Mouse (Mus musculus) CH12.LX (cell line): ENCODE results near the gene Lpcat1.

Source experiments
- CTCF ChIP-seq, 2 experiments: IDR thresholded peaks in 1 of 2; conservative IDR thresholded peaks in 1 of 2; 2 replicates each; pipeline ENCODE4 v1.5.1; 2011 to 2012; ENCODE audit warnings: low read depth in 2 of 2, low read length in 2 of 2, improper control_type of control experiment in 1 of 2, inconsistent platforms in 1 of 2, mild to moderate bottlenecking in 1 of 2, moderate library complexity in 1 of 2
- EP300 ChIP-seq: IDR thresholded peaks from 2 replicates; pipeline ENCODE4 v1.6.1; 2011; ENCODE audit warnings: low read length, improper control_type of control experiment
- ETS1 ChIP-seq: conservative IDR thresholded peaks from 2 replicates; pipeline ENCODE4 v1.6.1; 2012; ENCODE audit warnings: low read depth, mild to moderate bottlenecking, inconsistent platforms, low read length, improper control_type of control experiment, moderate library complexity
- HCFC1 ChIP-seq: IDR thresholded peaks from 2 replicates; pipeline ENCODE4 v1.6.1; 2012; ENCODE audit warnings: low read depth, mild to moderate bottlenecking, inconsistent platforms, low read length, improper control_type of control experiment
- JUND ChIP-seq: conservative IDR thresholded peaks from 2 replicates; pipeline ENCODE4 v1.6.1; 2011; ENCODE audit warnings: low read depth, low read length, improper control_type of control experiment
- MAFK ChIP-seq: IDR thresholded peaks from 2 replicates; pipeline ENCODE4 v1.6.1; 2011; ENCODE audit warnings: low read length, improper control_type of control experiment; ENCODE audit not compliant: insufficient replicate concordance
- MAZ ChIP-seq: IDR thresholded peaks from 2 replicates; pipeline ENCODE4 v1.6.1; 2012; ENCODE audit warnings: low read depth, mild to moderate bottlenecking, inconsistent platforms, low read length, improper control_type of control experiment, moderate library complexity
- MXI1 ChIP-seq: IDR thresholded peaks from 2 replicates; pipeline ENCODE4 v1.6.1; 2011; ENCODE audit warnings: mild to moderate bottlenecking, low read depth, low read length, improper control_type of control experiment
- POLR2A ChIP-seq: IDR thresholded peaks from 2 replicates; pipeline ENCODE4 v1.6.1; 2011; ENCODE audit warnings: low read depth, mild to moderate bottlenecking, improper control_type of control experiment, low read length
- UBTF ChIP-seq: IDR thresholded peaks from 2 replicates; pipeline ENCODE4 v1.6.1; 2012; ENCODE audit warnings: low read depth, mild to moderate bottlenecking, inconsistent platforms, low read length, improper control_type of control experiment, moderate library complexity
- USF2 ChIP-seq: conservative IDR thresholded peaks from 2 replicates; pipeline ENCODE4 v1.6.1; 2011; ENCODE audit warnings: low read depth, low read length, improper control_type of control experiment
- ZC3H11A ChIP-seq: IDR thresholded peaks from 2 replicates; pipeline ENCODE4 v1.6.1; 2012; ENCODE audit warnings: low read depth, mild to moderate bottlenecking, inconsistent platforms, low read length, improper control_type of control experiment
- ZNF384 ChIP-seq: IDR thresholded peaks from 2 replicates; pipeline ENCODE4 v1.6.1; 2012; ENCODE audit warnings: low read depth, low read length, improper control_type of control experiment, inconsistent platforms

GRCm38 (mm10) chr13:73447478-73447877 lies 19.5 kb upstream of the Lpcat1 start:
- TF ChIP-seq EP300, result no peak
- no peak for TF ChIP-seq CTCF (conservative IDR thresholded peaks at IDR 0.05 in 1 of 2, IDR thresholded peaks at IDR 0.05 in 1 of 2; ENCODE audit: low read depth in 2 of 2, low read length in 2 of 2)
- no peak for TF ChIP-seq MXI1
- TF ChIP-seq ZNF384, result no peak
- TF ChIP-seq JUND, result no peak
- TF ChIP-seq POLR2A, result no peak
- no peak for TF ChIP-seq ETS1
- no peak for TF ChIP-seq HCFC1
- TF ChIP-seq ZC3H11A, result no peak
- TF ChIP-seq USF2, result no peak
- TF ChIP-seq MAFK, result no peak
- TF ChIP-seq MAZ, result no peak
- no peak for TF ChIP-seq UBTF
